Mouse (Mus musculus) layer of hippocampus, postnatal 14 days (tissue): ENCODE results near the gene Ggact. TPM values are rescaled to one million over a fixed set of nuclear protein-coding genes. Genes with fewer than 3 reads are reported as not detected.

Experiments used
- DNase-seq, 2 experiments: peaks; one replicate each; pipeline ENCODE4 v3.0.0; 2021 to 2022; ENCODE audit warnings: low spot score in 2 of 2, mixed read lengths in 1 of 2
- total RNA-seq, 2 experiments: library from RNA; stranded (reverse); gene quantifications; 2 replicates each; pipeline ENCODE4 v1.2.3; 2021

The Ggact gene
- total RNA-seq, 2 experiments from 2014 or later: 22.2 to 23.3 TPM

GRCm38 (mm10) chr14:122871841-122872580 is 41.5 kb downstream of the Ggact start:
- DNase-seq: no peak

- no peak for DNase-seq
Observed at GRCm38 (mm10) chr14:122869831-122870230, 43.7 kb downstream of the Ggact start.

- DNase-seq: no peak
Observed at GRCm38 (mm10) chr14:122867531-122868285, 45.8 kb downstream of the Ggact start.

- no peak for DNase-seq
Observed at GRCm38 (mm10) chr14:122865462-122866129, 48.0 kb downstream of the Ggact start.

- no peak for DNase-seq
Observed at GRCm38 (mm10) chr14:122862623-122863022, 50.9 kb downstream of the Ggact start.

GRCm38 (mm10) chr14:122859792-122860191 is 53.8 kb downstream of the Ggact start:
- DNase-seq: no peak

- DNase-seq: no peak
Observed at GRCm38 (mm10) chr14:122852506-122853057, 61.0 kb downstream of the Ggact start.

- no peak for DNase-seq
Observed at GRCm38 (mm10) chr14:122837018-122837417, 76.5 kb downstream of the Ggact start.

- DNase-seq: no peak
Observed at GRCm38 (mm10) chr14:122836221-122836620, 77.3 kb downstream of the Ggact start.

- DNase-seq: no peak
Observed at GRCm38 (mm10) chr14:122835487-122836190, 77.9 kb downstream of the Ggact start.

- no peak for DNase-seq
Observed at GRCm38 (mm10) chr14:122834753-122835152, 78.8 kb downstream of the Ggact start.

- no peak for DNase-seq
Observed at GRCm38 (mm10) chr14:122833666-122834065, 79.9 kb downstream of the Ggact start.

- no peak for DNase-seq
Observed at GRCm38 (mm10) chr14:122830433-122830832, 83.1 kb downstream of the Ggact start.

GRCm38 (mm10) chr14:122825464-122825863 is 88.1 kb downstream of the Ggact start:
- no peak for DNase-seq

- no peak for DNase-seq
Observed at GRCm38 (mm10) chr14:122823791-122824190, 89.8 kb downstream of the Ggact start.

- DNase-seq: no peak
Observed at GRCm38 (mm10) chr14:122821002-122821401, 92.6 kb downstream of the Ggact start.

- no peak for DNase-seq
Observed at GRCm38 (mm10) chr14:122800296-122800695, 113.3 kb downstream of the Ggact start.

- no peak for DNase-seq
Observed at GRCm38 (mm10) chr14:122793368-122793767, 120.2 kb downstream of the Ggact start.

- DNase-seq: no peak
Observed at GRCm38 (mm10) chr14:122790111-122790510, 123.4 kb downstream of the Ggact start.

GRCm38 (mm10) chr14:122788199-122788598 is 125.4 kb downstream of the Ggact start:
- DNase-seq: no peak

GRCm38 (mm10) chr14:122784701-122785100 is 128.9 kb downstream of the Ggact start:
- peak in 1 of 2 experiments; percentile 23 for DNase-seq
